ENCODE assay signal across 15 mouse cellular contexts in the genomic region with DNA sequence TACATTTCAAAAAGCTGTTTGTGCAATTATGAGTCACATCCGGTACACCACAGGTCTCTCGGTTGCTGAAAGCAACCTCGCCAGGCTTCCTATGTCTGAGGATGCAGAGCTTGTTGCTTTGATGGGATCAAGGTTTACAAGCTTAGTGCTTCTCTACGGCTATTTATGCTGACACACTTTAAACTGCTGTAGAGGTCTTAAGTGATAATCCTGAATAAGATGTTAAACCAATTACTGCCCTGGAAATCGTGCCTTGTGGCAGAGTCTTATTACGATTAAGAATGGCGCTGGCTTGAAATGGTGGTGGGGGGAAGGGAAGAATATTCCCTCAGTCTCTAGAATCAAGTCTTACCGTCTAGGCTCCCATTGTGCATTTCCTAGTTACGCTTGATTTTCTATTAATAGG.
DNase-seq lines count a peak whose midpoint lies in the region; ATAC-seq lines count a peak whose summit lies in the region.
"Had no signal": no experiment of that assay in that cellular context is flagged by ENCODE, and none has a peak within 500 bp of the region (broad histone marks: within the 10 kb centered on the region; RNA-seq: fewer than 3 reads in every experiment).

No protein-coding gene starts in this region.

- no peaks in the 10 kb centered on the region for H3K27me3 ChIP-seq in hindbrain, embryonic 13.5 days
- no peaks in the 10 kb centered on the region for H3K27me3 ChIP-seq in hindbrain, embryonic 12.5 days
- no peaks in the 10 kb centered on the region for H3K27me3 ChIP-seq in midbrain, embryonic 16.5 days (ENCODE audit: control insufficient read depth, insufficient read depth, low read depth, low read length)
- H3K27me3 ChIP-seq: heart, embryonic 15.5 days; kidney, embryonic 15.5 days; limb, embryonic 15.5 days had no signal

- H3K9ac ChIP-seq in hindbrain, embryonic 13.5 days = no peak overlapping the region
- no peak overlapping the region for H3K9ac ChIP-seq in hindbrain, embryonic 12.5 days
- H3K9ac ChIP-seq in midbrain, embryonic 16.5 days (ENCODE audit: low read depth, low read length) = no peak overlapping the region
- H3K9ac ChIP-seq: heart, embryonic 15.5 days; kidney, embryonic 15.5 days; limb, embryonic 15.5 days; liver, postnatal 0 days had no signal

- H3K27ac ChIP-seq in hindbrain, embryonic 13.5 days = peak overlapping the region; percentile 25
- no peak overlapping the region for H3K27ac ChIP-seq in hindbrain, embryonic 12.5 days
- peak overlapping the region; percentile 25 for H3K27ac ChIP-seq in midbrain, embryonic 16.5 days (ENCODE audit: low read length)
- H3K27ac ChIP-seq: heart, embryonic 15.5 days; kidney, embryonic 15.5 days; limb, embryonic 15.5 days; macrophage had no signal

- no peaks in the 10 kb centered on the region for H3K9me3 ChIP-seq in hindbrain, embryonic 13.5 days
- no peaks in the 10 kb centered on the region for H3K9me3 ChIP-seq in hindbrain, embryonic 12.5 days (replicated peaks)
- H3K9me3 ChIP-seq in midbrain, embryonic 16.5 days (replicated peaks; ENCODE audit: control insufficient read depth, low read length, poor library complexity, severe bottlenecking) = no peaks in the 10 kb centered on the region
- H3K9me3 ChIP-seq: heart, embryonic 15.5 days; kidney, embryonic 15.5 days; limb, embryonic 15.5 days had no signal

- H3K36me3 ChIP-seq in hindbrain, embryonic 13.5 days = peaks cover 5% of the 10 kb centered on the region; the same call in 1 of the 2 replicates
- H3K36me3 ChIP-seq in hindbrain, embryonic 12.5 days = peaks cover 15% of the 10 kb centered on the region
- H3K36me3 ChIP-seq in midbrain, embryonic 16.5 days (ENCODE audit: control insufficient read depth, insufficient read depth, low read length) = no peaks in the 10 kb centered on the region
- H3K36me3 ChIP-seq: heart, embryonic 15.5 days; kidney, embryonic 15.5 days; limb, embryonic 15.5 days had no signal

- peaks cover 53% of the 10 kb centered on the region for H3K4me1 ChIP-seq in hindbrain, embryonic 13.5 days (replicated peaks)
- peaks cover 35% of the 10 kb centered on the region for H3K4me1 ChIP-seq in hindbrain, embryonic 12.5 days
- H3K4me1 ChIP-seq in midbrain, embryonic 16.5 days (ENCODE audit: control insufficient read depth, insufficient read depth, low read length) = peaks cover 37% of the 10 kb centered on the region
- H3K4me1 ChIP-seq: kidney, embryonic 15.5 days; limb, embryonic 15.5 days had no signal

- DNase-seq in MN1 (ENCODE audit: low spot score) = peak; percentile 51
- no peak for DNase-seq in adrenal gland, adult (ENCODE audit: inconsistent age in 2 of 2, low spot score in 1 of 2)
- DNase-seq in adipocyte (ENCODE audit: low spot score) = no peak
- DNase-seq in cerebellum, postnatal 4 days (ENCODE audit: low spot score in 2 of 2) = no peak
- DNase-seq: adrenal gland, adult 8-10 months; cerebellum, adult 8-10 months; liver, postnatal 0 days had no signal

- no peak overlapping the region for H3K4me3 ChIP-seq in hindbrain, embryonic 13.5 days
- H3K4me3 ChIP-seq in hindbrain, embryonic 12.5 days = no peak overlapping the region
- H3K4me3 ChIP-seq in midbrain, embryonic 16.5 days (ENCODE audit: low read depth, low read length) = no peak overlapping the region
- H3K4me3 ChIP-seq: heart, embryonic 15.5 days; kidney, embryonic 15.5 days; limb, embryonic 15.5 days had no signal

- no peak overlapping the region for H3K4me2 ChIP-seq in hindbrain, embryonic 13.5 days
- no peak overlapping the region for H3K4me2 ChIP-seq in hindbrain, embryonic 12.5 days (replicated peaks)
- H3K4me2 ChIP-seq in midbrain, embryonic 16.5 days (ENCODE audit: low read length) = no peak overlapping the region
- H3K4me2 ChIP-seq: heart, embryonic 15.5 days; kidney, embryonic 15.5 days; limb, embryonic 15.5 days had no signal

- ATAC-seq in hindbrain, embryonic 13.5 days (ENCODE audit: low FRiP score) = 0 out of 2 replicates have a peak, but pooled peaks have one; percentile 49
- ATAC-seq in hindbrain, embryonic 12.5 days (ENCODE audit: low FRiP score) = no peak
- peak; percentile 82 for ATAC-seq in inflammation-experienced regulatory T-cells, adult 6 months
- peak; percentile 30 for ATAC-seq in midbrain, embryonic 16.5 days
- ATAC-seq: liver, postnatal 0 days had no signal

- 63% methylated on average over 9 of the region's 9 CpGs for WGBS in hindbrain, embryonic 13.5 days
- WGBS in hindbrain, embryonic 12.5 days = 69% methylated on average over 9 of the region's 9 CpGs
- 17% methylated on average over 9 of the region's 9 CpGs for WGBS in midbrain, embryonic 16.5 days
